Mouse (Mus musculus): ENCODE measurements around the gene Brap.

- TF ChIP-seq GATA1 (IDR thresholded peaks at IDR 0.05; ENCODE audit: low read length) (no peak), TAL1 (IDR thresholded peaks at IDR 0.05; ENCODE audit: low read length) (no peak)
Observed at GRCm38 (mm10) chr5:121612036-121612435, 48.3 kb upstream of the Brap start.

All from erythroblast, embryonic 14.5 days (primary cell).